Comparison of ENCODE assay signal across 8 mouse cellular contexts in genomic region chr1:132008881-132009644, GRCm38 (mm10). TPM values are rescaled to one million over a fixed set of nuclear protein-coding genes. Genes with fewer than 3 reads are reported as not detected.
DNase-seq lines count a peak whose midpoint lies in the region; ATAC-seq and TF ChIP-seq lines count a peak whose summit lies in the region.

No protein-coding gene starts in this region.

- no peak for DNase-seq in liver, adult 2 months (ENCODE audit: extremely low read depth, low read depth, low spot score)
- DNase-seq in liver, result no peak
- DNase-seq in embryonic facial prominence, embryonic 11.5 days (ENCODE audit: low spot score), result no peak
- DNase-seq in limb, embryonic 11.5 days (ENCODE audit: low spot score), result peak; percentile 24
- peak; percentile 32 for DNase-seq in splenic B cell, adult 2 months (ENCODE audit: low read depth, low spot score)
- no peak for DNase-seq in MN1 (ENCODE audit: low spot score)
- no peak for DNase-seq in left cerebral cortex, adult 8-10 months (ENCODE audit: low spot score in 2 of 2)

- H3K4me1 ChIP-seq in liver, adult 2 months (ENCODE audit: control insufficient read depth, insufficient read depth, low read length), result peaks cover 29% of the 10 kb centered on the region
- no peaks in the 10 kb centered on the region for H3K4me1 ChIP-seq in embryonic facial prominence, embryonic 11.5 days (ENCODE audit: control insufficient read depth, insufficient read depth, low read length)
- H3K4me1 ChIP-seq in limb, embryonic 11.5 days (ENCODE audit: control insufficient read depth, insufficient read depth, low read length), result peaks cover 6% of the 10 kb centered on the region

- H3K4me2 ChIP-seq in embryonic facial prominence, embryonic 11.5 days (ENCODE audit: low read depth, low read length), result peak overlapping the region; percentile 38
- H3K4me2 ChIP-seq in limb, embryonic 11.5 days (ENCODE audit: low read depth, severe bottlenecking), result peak overlapping the region; percentile 65

- no peaks in the 10 kb centered on the region for H3K27me3 ChIP-seq in liver, adult 2 months (ENCODE audit: control insufficient read depth, insufficient read depth, low read length)
- no peaks in the 10 kb centered on the region; the same call in 1 of the 2 replicates for H3K27me3 ChIP-seq in embryonic facial prominence, embryonic 11.5 days (ENCODE audit: control insufficient read depth, insufficient read depth, low read length)
- no peaks in the 10 kb centered on the region for H3K27me3 ChIP-seq in limb, embryonic 11.5 days (ENCODE audit: control insufficient read depth, insufficient read depth, low read length)
- H3K27me3 ChIP-seq in splenic B cell, adult 2 months (ENCODE audit: control insufficient read depth, insufficient read depth, low read length, poor library complexity, severe bottlenecking), result no peaks in the 10 kb centered on the region

- peak overlapping the region; percentile 71 for H3K27ac ChIP-seq in liver, adult 2 months (replicated peaks; ENCODE audit: insufficient read depth, low read depth, low read length)
- no peak overlapping the region for H3K27ac ChIP-seq in embryonic facial prominence, embryonic 11.5 days (replicated peaks; ENCODE audit: low read depth, low read length)
- H3K27ac ChIP-seq in limb, embryonic 11.5 days (replicated peaks; ENCODE audit: low read depth, low read length), result no peak overlapping the region; the same call in 1 of the 2 replicates

- H3K4me3 ChIP-seq in liver, adult 2 months (ENCODE audit: insufficient read depth, low read depth, low read length), result peak overlapping the region; percentile 65
- H3K4me3 ChIP-seq in embryonic facial prominence, embryonic 11.5 days (ENCODE audit: low read depth, low read length), result peak overlapping the region; percentile 94
- peak overlapping the region; percentile 58 for H3K4me3 ChIP-seq in limb, embryonic 11.5 days (ENCODE audit: low read depth, low read length)

- no peak for TF ChIP-seq CTCF in liver, adult 2 months (IDR thresholded peaks at IDR 0.05; ENCODE audit: low read depth, low read length)

- peaks cover 24% of the 10 kb centered on the region for H3K79me2 ChIP-seq in liver, adult 2 months (ENCODE audit: control insufficient read depth, insufficient read depth, low read length)

- 15% methylated on average over 8 of the region's 8 CpGs for WGBS in liver, adult 2 months
- WGBS in embryonic facial prominence, embryonic 11.5 days, result 54% methylated on average over 8 of the region's 8 CpGs
- WGBS in limb, embryonic 11.5 days, result 50% methylated on average over 8 of the region's 8 CpGs

- peak overlapping the region; percentile 68 for H3K9ac ChIP-seq in liver, adult 2 months (ENCODE audit: low read depth, low read length)
- H3K9ac ChIP-seq in embryonic facial prominence, embryonic 11.5 days (replicated peaks; ENCODE audit: low read length), result peak overlapping the region; percentile 34
- H3K9ac ChIP-seq in limb, embryonic 11.5 days (ENCODE audit: low read length), result peak overlapping the region; percentile 55

- ATAC-seq in embryonic facial prominence, embryonic 11.5 days (replicated peaks; ENCODE audit: insufficient number of reproducible peaks, low FRiP score, low TSS enrichment, low read depth), result no peak
- no peak for ATAC-seq in limb, embryonic 11.5 days (ENCODE audit: insufficient number of reproducible peaks, low FRiP score, low TSS enrichment, low read depth)
- ATAC-seq in inflammation-experienced regulatory T-cells, adult 6 months, result no peak

- H3K9me3 ChIP-seq in embryonic facial prominence, embryonic 11.5 days (replicated peaks; ENCODE audit: control insufficient read depth, low read length), result no peaks in the 10 kb centered on the region
- H3K9me3 ChIP-seq in limb, embryonic 11.5 days (ENCODE audit: control insufficient read depth, low read length), result no peaks in the 10 kb centered on the region

- no peaks in the 10 kb centered on the region for H3K36me3 ChIP-seq in liver, adult 2 months (ENCODE audit: control insufficient read depth, insufficient read depth, low read length)
- no peaks in the 10 kb centered on the region for H3K36me3 ChIP-seq in embryonic facial prominence, embryonic 11.5 days (replicated peaks; ENCODE audit: control insufficient read depth, insufficient read depth, low read depth, low read length)
- H3K36me3 ChIP-seq in limb, embryonic 11.5 days (ENCODE audit: control insufficient read depth, insufficient read depth, low read length), result no peaks in the 10 kb centered on the region
- H3K36me3 ChIP-seq in splenic B cell, adult 2 months (ENCODE audit: control insufficient read depth, insufficient read depth, low read length, poor library complexity, severe bottlenecking), result no peaks in the 10 kb centered on the region; the same call in 1 of the 2 replicates

- TF ChIP-seq POLR2A in liver, adult 2 months (IDR thresholded peaks at IDR 0.05; ENCODE audit: extremely low read depth, insufficient read depth, low read length), result no peak

RNA-seq across cellular contexts. Expression of gene Elk4, which starts 1.7 kb away (rescaled TPM):
- 39.4 and 42.1 TPM in 2 replicates for total RNA-seq in liver, adult 2 months (2014; rRNA removed)
- 17.2 and 23.3 TPM in 2 replicates for polyA plus RNA-seq in liver, adult 2 months (2012; rRNA removed)
- polyA plus RNA-seq in embryonic facial prominence, embryonic 11.5 days (2014; fragmentation: Nextera tagmentation; extraction: Ambion mirVana), result 18.0 and 19.8 TPM in 2 replicates
- polyA plus RNA-seq in limb, embryonic 11.5 days (2014; fragmentation: Nextera tagmentation; extraction: Ambion mirVana), result 17.1 and 20.8 TPM in 2 replicates
- 10 to 100 TPM; 50.1 to 81.8 (median 79.3) TPM for polyA plus RNA-seq in inflammation-experienced regulatory T-cells, adult 6 months (2017; shearing (Covaris generic))
- 10 to 100 TPM; 54.1 to 63.5 (median 58.5) TPM for total RNA-seq in left cerebral cortex, adult 8-10 months (2022)

RNA-seq across cellular contexts. Expression of gene Slc45a3, which starts 46.3 kb away (rescaled TPM):
- 10.0 and 10.3 TPM in 2 replicates for total RNA-seq in liver, adult 2 months (2014; rRNA removed)
- polyA plus RNA-seq in liver, adult 2 months (2012; rRNA removed), result 28.0 and 39.8 TPM in 2 replicates
- polyA plus RNA-seq in embryonic facial prominence, embryonic 11.5 days (2014; fragmentation: Nextera tagmentation; extraction: Ambion mirVana), result 3.8 and 4.6 TPM in 2 replicates
- 1.7 and 2.3 TPM in 2 replicates for polyA plus RNA-seq in limb, embryonic 11.5 days (2014; fragmentation: Nextera tagmentation; extraction: Ambion mirVana)
- polyA plus RNA-seq in inflammation-experienced regulatory T-cells, adult 6 months (2017; shearing (Covaris generic)), result not detected
- total RNA-seq in left cerebral cortex, adult 8-10 months (2022), result 1 to 10 TPM in 1 of 4 experiments, under 1 TPM in 3; 0.65 to 1.9 (median 0.79) TPM

RNA-seq across cellular contexts. Expression of gene Mfsd4a, which starts 58.8 kb away (rescaled TPM):
- 0.09 and 0.13 TPM in 2 replicates for total RNA-seq in liver, adult 2 months (2014; rRNA removed)
- polyA plus RNA-seq in liver, adult 2 months (2012; rRNA removed), result 0.12 and 0.21 TPM in 2 replicates
- 8.1 and 9.0 TPM in 2 replicates for polyA plus RNA-seq in embryonic facial prominence, embryonic 11.5 days (2014; fragmentation: Nextera tagmentation; extraction: Ambion mirVana)
- 8.6 and 10.6 TPM in 2 replicates for polyA plus RNA-seq in limb, embryonic 11.5 days (2014; fragmentation: Nextera tagmentation; extraction: Ambion mirVana)
- 10 to 100 TPM; 34.3 to 43.4 (median 41.3) TPM for polyA plus RNA-seq in inflammation-experienced regulatory T-cells, adult 6 months (2017; shearing (Covaris generic))
- 100 to 1,000 TPM in 1 of 4 experiments, 10 to 100 TPM in 3; 77.0 to 100 (median 85.0) TPM for total RNA-seq in left cerebral cortex, adult 8-10 months (2022)

Comparison
In these comparisons a context has a peak if more than half of its experiments do, and no peak if none do; other contexts are left out.
1. DNase-seq: peak in limb, embryonic 11.5 days (single experiment) and splenic B cell, adult 2 months (single experiment); none in liver, adult 2 months (single experiment), liver (single experiment), embryonic facial prominence, embryonic 11.5 days (single experiment), MN1 (single experiment) and left cerebral cortex, adult 8-10 months (0 of 2).
2. Peak in every context shown above with its lines, with median percentiles within 50 percentile points of each other: H3K4me3 ChIP-seq and H3K9ac ChIP-seq.